Mouse (Mus musculus): ENCODE results near the gene Mcmbp. TPM values are rescaled to one million over a fixed set of nuclear protein-coding genes. Genes with fewer than 3 reads are reported as not detected.

The Mcmbp gene
- 0.83 and 1.0 TPM in 2 replicates for polyA plus RNA-seq (2012)

DNA sequence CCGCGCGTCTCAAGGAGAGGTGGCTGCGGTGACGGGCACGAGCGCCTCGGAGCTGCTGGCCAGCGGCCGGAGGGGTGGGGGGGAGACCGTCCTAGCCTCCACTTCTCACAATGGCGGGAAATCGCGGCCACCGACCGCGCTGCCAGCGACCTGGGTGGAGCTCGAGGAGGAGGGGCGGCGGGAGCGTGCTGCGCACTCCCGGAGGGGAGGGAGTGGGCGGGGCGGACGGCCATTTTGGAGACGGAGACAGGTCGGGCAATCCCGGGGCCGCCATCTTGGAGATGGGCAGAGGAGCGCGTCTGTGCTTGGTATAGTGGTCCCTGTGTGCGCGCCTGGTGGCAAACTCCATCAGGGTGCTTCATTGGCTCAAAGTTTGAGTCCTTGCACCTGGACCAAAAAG is at the start of gene Mcmbp:
Mcmbp (minus strand) TSS at position 162 of the 400 bp plus-strand sequence.
- H3K4me1 ChIP-seq (ENCODE audit: control insufficient read depth), result peaks cover 51% of the 10 kb centered on the region

DNA sequence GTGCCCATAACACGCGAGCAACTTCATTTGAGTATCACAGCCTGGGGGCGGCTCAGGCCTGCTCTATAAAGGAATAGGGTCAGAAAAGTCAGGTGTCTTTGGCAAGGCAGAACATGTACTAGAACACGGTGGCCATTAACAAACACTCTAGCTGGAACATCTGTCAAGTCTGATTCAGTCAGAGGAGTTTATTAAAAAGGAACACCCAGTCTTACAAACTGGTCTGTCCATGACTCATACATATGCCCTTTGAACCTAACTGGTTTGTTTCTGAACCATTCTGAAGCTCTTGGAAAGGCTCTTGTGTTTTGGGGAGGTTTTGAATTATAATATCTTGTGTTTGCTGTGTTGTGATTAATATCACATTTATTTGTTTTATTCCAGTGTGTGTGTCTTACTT is 49.8 kb upstream of the Mcmbp start:
- Histone ChIP-seq H3K36me3 (ENCODE audit: control insufficient read depth) (peaks cover 15% of the 10 kb centered on the region), H3K27me3 (ENCODE audit: control insufficient read depth) (no peaks in the 10 kb centered on the region), H3K4me3 (replicated peaks) (no peak overlapping the region), H3K9me3 (ENCODE audit: control insufficient read depth, low read length) (no peaks in the 10 kb centered on the region), H3K4me1 (ENCODE audit: control insufficient read depth) (no peaks in the 10 kb centered on the region)
- TF ChIP-seq GATA1 (IDR thresholded peaks at IDR 0.05; ENCODE audit: low read length), result no peak
- no peak for TF ChIP-seq TAL1 (IDR thresholded peaks at IDR 0.05; ENCODE audit: low read length)

More for the DNA sequence above, at the start of gene Mcmbp:
- H3K36me3 ChIP-seq (ENCODE audit: control insufficient read depth), result peaks cover 10% of the 10 kb centered on the region
- H3K4me3 ChIP-seq (replicated peaks), result peak within 1 kb of the TSS; percentile 95
- no peak for TF ChIP-seq GATA1 (IDR thresholded peaks at IDR 0.05; ENCODE audit: low read length)
- TF ChIP-seq TAL1 (IDR thresholded peaks at IDR 0.05; ENCODE audit: low read length), result no peak
- peaks cover 13% of the 10 kb centered on the region for H3K27me3 ChIP-seq (ENCODE audit: control insufficient read depth)
- no peaks in the 10 kb centered on the region for H3K9me3 ChIP-seq (ENCODE audit: control insufficient read depth, low read length)

DNA sequence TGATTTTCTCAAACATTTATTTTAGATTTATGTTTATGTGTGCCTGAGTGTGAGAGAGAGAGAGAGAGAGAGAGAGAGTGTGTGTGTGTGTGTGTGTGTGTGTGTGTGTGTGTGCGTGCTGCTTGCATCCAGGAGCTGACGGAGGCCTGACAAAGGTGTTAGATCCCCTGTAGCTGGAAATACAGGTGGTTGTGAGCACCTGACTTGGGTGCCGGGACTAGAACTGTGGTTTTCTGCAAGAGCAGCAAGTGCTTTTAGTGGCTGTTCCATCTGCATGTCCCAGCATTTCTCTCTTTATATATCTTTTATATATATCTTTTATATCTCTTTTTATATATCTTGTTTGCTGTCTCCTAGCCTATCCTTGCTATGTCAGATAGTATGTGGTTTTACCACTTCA is 41.6 kb upstream of the Mcmbp start:
- no peaks in the 10 kb centered on the region for H3K9me3 ChIP-seq (ENCODE audit: control insufficient read depth, low read length)
- no peak overlapping the region for H3K4me3 ChIP-seq (replicated peaks)
- no peaks in the 10 kb centered on the region for H3K4me1 ChIP-seq (ENCODE audit: control insufficient read depth)
- TF ChIP-seq TAL1 (IDR thresholded peaks at IDR 0.05; ENCODE audit: low read length) (no peak), GATA1 (IDR thresholded peaks at IDR 0.05; ENCODE audit: low read length) (no peak)
- H3K36me3 ChIP-seq (ENCODE audit: control insufficient read depth), result peaks cover 91% of the 10 kb centered on the region
- no peaks in the 10 kb centered on the region for H3K27me3 ChIP-seq (ENCODE audit: control insufficient read depth)

DNA sequence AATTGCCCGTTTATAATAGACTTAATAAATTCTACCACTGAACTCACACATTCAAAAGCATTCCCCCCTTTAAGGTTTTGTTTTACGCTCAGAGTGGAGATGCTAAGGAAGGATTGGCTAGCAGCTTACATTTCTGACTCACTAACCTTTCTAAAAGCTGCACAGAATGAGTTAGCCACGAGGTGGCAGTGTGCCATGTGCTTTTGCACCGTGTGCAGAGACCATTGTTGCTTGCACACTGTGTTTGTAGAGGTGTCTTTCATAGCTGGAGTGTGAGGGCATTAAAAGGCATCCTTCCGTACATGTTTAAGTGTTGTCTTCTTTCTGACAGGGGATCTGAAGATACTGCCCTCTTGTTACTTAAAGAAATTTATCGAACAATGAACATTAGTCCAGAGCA is 39.0 kb upstream of the Mcmbp start:
- no peak for TF ChIP-seq GATA1 (IDR thresholded peaks at IDR 0.05; ENCODE audit: low read length)
- TF ChIP-seq TAL1 (IDR thresholded peaks at IDR 0.05; ENCODE audit: low read length), result no peak
- H3K36me3 ChIP-seq (ENCODE audit: control insufficient read depth), result peaks cover 96% of the 10 kb centered on the region
- H3K27me3 ChIP-seq (ENCODE audit: control insufficient read depth), result no peaks in the 10 kb centered on the region
- H3K4me1 ChIP-seq (ENCODE audit: control insufficient read depth), result no peaks in the 10 kb centered on the region
- H3K9me3 ChIP-seq (ENCODE audit: control insufficient read depth, low read length), result no peaks in the 10 kb centered on the region
- no peak overlapping the region for H3K4me3 ChIP-seq (replicated peaks)

DNA sequence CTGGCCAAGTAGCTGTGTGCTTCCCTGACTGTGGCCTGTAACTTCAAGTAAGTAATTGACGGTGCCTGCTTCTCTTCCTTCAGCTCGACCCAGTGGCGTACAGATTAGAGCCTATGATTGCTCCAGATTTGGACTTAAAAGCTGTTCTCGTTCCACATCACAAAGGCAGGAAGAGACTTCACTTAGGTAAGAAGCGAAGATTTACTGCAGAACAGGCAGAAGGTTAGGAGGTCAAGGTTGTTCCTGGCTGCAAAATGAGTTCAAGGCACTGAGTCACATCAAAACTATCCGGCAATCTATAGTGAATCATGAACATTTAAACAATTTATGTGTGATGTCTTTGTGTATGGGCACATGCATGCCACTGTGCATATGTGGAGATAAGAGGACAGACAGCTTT is 36.9 kb upstream of the Mcmbp start:
- TF ChIP-seq TAL1 (IDR thresholded peaks at IDR 0.05; ENCODE audit: low read length), result no peak
- H3K27me3 ChIP-seq (ENCODE audit: control insufficient read depth), result no peaks in the 10 kb centered on the region
- H3K9me3 ChIP-seq (ENCODE audit: control insufficient read depth, low read length), result no peaks in the 10 kb centered on the region
- no peaks in the 10 kb centered on the region for H3K4me1 ChIP-seq (ENCODE audit: control insufficient read depth)
- H3K36me3 ChIP-seq (ENCODE audit: control insufficient read depth), result peaks cover 98% of the 10 kb centered on the region
- H3K4me3 ChIP-seq (replicated peaks), result no peak overlapping the region

DNA sequence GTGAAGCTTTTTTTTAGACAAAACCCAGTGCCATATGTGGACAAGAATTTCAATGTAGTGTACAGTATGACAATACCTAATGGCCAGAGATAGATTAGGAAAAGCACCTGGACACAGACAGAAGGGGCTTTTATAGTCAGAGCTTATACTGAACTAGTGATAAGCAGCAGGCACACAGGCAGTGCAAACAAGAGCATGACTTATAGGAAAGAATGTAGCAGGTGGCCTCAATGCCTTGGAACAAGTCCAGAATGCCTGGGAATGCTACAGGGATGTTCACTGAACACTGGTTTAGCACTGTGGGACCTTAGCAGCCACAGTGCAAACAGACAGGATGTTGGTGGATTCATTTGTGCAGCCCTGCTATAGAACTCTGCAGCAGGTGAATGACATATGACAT is 26.4 kb upstream of the Mcmbp start:
- no peaks in the 10 kb centered on the region for H3K27me3 ChIP-seq (ENCODE audit: control insufficient read depth)
- no peak overlapping the region for H3K4me3 ChIP-seq (replicated peaks)
- peaks cover 2% of the 10 kb centered on the region; the same call in 1 of the 2 replicates for H3K4me1 ChIP-seq (ENCODE audit: control insufficient read depth)
- H3K9me3 ChIP-seq (ENCODE audit: control insufficient read depth, low read length), result no peaks in the 10 kb centered on the region
- peaks cover 94% of the 10 kb centered on the region for H3K36me3 ChIP-seq (ENCODE audit: control insufficient read depth)
- no peak for TF ChIP-seq TAL1 (IDR thresholded peaks at IDR 0.05; ENCODE audit: low read length)
- no peak for TF ChIP-seq GATA1 (IDR thresholded peaks at IDR 0.05; ENCODE audit: low read length)

DNA sequence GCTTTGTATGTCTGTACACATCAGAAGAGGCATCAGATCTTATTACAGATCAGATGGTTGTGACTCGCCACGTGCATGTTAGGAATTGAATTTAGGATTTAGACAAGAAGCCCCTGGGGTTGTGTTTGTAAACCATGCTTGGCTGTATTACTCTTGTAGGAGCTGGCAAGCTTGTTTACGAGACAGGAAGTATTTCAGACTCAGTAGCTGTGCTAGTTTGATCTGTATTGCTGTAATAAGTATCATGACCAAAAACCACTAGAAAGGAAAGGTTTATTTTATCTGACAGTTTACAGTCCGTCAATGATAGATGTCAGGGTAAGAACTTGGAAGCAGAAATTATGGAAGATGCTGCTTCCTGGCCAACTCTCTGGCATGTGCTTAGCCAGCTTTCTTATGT is 18.7 kb upstream of the Mcmbp start:
- TF ChIP-seq TAL1 (IDR thresholded peaks at IDR 0.05; ENCODE audit: low read length) (no peak), GATA1 (IDR thresholded peaks at IDR 0.05; ENCODE audit: low read length) (no peak)
- H3K4me1 ChIP-seq (ENCODE audit: control insufficient read depth), result no peaks in the 10 kb centered on the region
- H3K27me3 ChIP-seq (ENCODE audit: control insufficient read depth), result no peaks in the 10 kb centered on the region
- H3K4me3 ChIP-seq (replicated peaks), result no peak overlapping the region
- H3K36me3 ChIP-seq (ENCODE audit: control insufficient read depth), result peaks cover 97% of the 10 kb centered on the region
- H3K9me3 ChIP-seq (ENCODE audit: control insufficient read depth, low read length), result peaks cover 6% of the 10 kb centered on the region; the same call in 1 of the 2 replicates

DNA sequence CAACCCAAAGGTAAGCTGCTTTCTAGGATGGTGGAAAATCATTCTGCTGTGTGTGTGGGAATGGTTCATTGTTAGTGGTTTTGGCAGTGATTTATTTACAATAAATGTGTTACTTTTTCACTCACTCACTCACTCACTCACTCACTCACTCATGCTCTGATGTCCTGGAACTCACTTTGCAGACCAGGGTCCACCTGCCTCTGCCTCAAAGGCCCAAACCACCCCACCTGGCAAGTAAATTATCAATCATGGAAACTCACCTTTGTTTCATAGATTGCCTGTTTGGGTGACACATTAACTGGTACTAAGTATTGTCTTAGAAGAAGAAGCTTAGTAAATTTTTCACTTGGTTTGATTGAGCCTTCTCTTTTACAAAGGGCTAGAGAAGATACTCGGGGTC is 15.1 kb upstream of the Mcmbp start:
- H3K27me3 ChIP-seq (ENCODE audit: control insufficient read depth), result no peaks in the 10 kb centered on the region
- peaks cover 5% of the 10 kb centered on the region; the same call in 1 of the 2 replicates for H3K9me3 ChIP-seq (ENCODE audit: control insufficient read depth, low read length)
- TF ChIP-seq TAL1 (IDR thresholded peaks at IDR 0.05; ENCODE audit: low read length) (no peak), GATA1 (IDR thresholded peaks at IDR 0.05; ENCODE audit: low read length) (no peak)
- peaks cover 98% of the 10 kb centered on the region for H3K36me3 ChIP-seq (ENCODE audit: control insufficient read depth)
- H3K4me1 ChIP-seq (ENCODE audit: control insufficient read depth), result peaks cover 2% of the 10 kb centered on the region
- H3K4me3 ChIP-seq (replicated peaks), result no peak overlapping the region

DNA sequence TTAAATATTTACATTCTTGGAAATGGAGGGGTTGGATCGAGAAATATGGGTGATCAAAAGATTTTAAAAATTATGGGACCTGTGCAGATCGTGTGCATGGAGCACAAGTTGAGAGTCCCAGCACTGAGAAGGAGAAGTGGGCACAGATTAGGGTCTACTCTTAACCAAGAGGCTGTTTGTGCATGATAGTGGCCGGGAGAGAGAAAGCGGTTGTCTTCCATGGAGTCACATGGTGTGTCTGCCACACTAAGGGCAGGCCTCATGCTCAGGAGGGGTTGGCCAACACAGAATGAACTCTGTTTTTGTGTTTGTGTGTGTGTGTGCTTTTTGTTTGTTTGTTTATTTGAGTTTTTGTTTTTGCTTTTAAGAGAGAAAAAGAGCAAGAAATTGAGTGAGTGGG is 11.7 kb upstream of the Mcmbp start:
- Histone ChIP-seq H3K4me3 (replicated peaks) (no peak overlapping the region), H3K36me3 (ENCODE audit: control insufficient read depth) (peaks cover 86% of the 10 kb centered on the region), H3K4me1 (ENCODE audit: control insufficient read depth) (peaks cover 33% of the 10 kb centered on the region), H3K9me3 (ENCODE audit: control insufficient read depth, low read length) (no peaks in the 10 kb centered on the region), H3K27me3 (ENCODE audit: control insufficient read depth) (no peaks in the 10 kb centered on the region)
- TF ChIP-seq TAL1 (IDR thresholded peaks at IDR 0.05; ENCODE audit: low read length), result no peak
- no peak for TF ChIP-seq GATA1 (IDR thresholded peaks at IDR 0.05; ENCODE audit: low read length)

DNA sequence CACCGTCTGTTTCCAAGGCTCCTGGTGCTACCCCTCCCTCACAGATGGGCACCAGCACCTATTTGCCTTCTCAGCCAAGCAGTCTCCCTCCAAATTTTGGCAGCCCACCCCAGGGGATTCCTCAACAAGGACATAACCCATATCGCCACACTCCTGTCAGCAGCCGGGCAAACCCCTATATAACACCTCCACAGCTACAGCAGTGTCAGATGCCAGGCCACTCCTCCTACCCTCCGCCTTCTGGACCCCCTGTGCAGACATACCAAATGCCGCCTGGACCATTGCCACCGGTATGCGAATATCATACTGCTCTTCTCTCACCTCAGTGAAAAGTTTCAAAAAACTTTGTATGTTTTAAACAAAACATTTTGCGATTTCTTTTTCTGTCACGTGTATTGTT is 10.0 kb upstream of the Mcmbp start:
- peaks cover 79% of the 10 kb centered on the region for H3K36me3 ChIP-seq (ENCODE audit: control insufficient read depth)
- no peaks in the 10 kb centered on the region for H3K27me3 ChIP-seq (ENCODE audit: control insufficient read depth)
- no peak overlapping the region for H3K4me3 ChIP-seq (replicated peaks)
- H3K9me3 ChIP-seq (ENCODE audit: control insufficient read depth, low read length), result no peaks in the 10 kb centered on the region
- peaks cover 48% of the 10 kb centered on the region for H3K4me1 ChIP-seq (ENCODE audit: control insufficient read depth)
- TF ChIP-seq TAL1 (IDR thresholded peaks at IDR 0.05; ENCODE audit: low read length), result no peak
- no peak for TF ChIP-seq GATA1 (IDR thresholded peaks at IDR 0.05; ENCODE audit: low read length)

All from erythroblast, embryonic 14.5 days (primary cell).